Mouse (Mus musculus): ENCODE results near the gene Olfr187. TPM values are rescaled to one million over a fixed set of nuclear protein-coding genes. Genes with fewer than 3 reads are reported as not detected.

Olfr187 gene
- polyA plus RNA-seq (2012; rRNA removed): not detected in 2 replicates

DNA sequence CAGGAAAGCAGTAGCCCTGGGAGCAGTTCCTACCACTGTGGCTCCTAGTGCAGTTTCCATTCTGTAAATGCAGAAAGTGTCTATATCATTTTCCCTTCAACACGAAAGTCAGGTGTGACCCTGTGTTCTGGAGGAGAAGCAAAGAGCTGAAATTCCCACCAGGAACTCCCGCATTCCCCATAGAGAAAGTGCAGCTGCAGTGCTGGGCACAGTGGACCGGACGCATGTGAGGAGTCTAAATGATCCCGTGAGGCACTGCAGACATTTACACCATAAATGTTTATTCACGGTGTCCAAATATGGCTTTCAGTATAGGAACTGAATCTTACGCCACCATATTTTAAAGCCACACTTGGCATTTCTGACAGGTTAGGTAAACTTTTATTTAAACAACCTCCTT lies at the start of gene Olfr187:
TSS of gene Olfr187 (minus strand) at position 58 of the 400 bp plus-strand sequence.

DNA sequence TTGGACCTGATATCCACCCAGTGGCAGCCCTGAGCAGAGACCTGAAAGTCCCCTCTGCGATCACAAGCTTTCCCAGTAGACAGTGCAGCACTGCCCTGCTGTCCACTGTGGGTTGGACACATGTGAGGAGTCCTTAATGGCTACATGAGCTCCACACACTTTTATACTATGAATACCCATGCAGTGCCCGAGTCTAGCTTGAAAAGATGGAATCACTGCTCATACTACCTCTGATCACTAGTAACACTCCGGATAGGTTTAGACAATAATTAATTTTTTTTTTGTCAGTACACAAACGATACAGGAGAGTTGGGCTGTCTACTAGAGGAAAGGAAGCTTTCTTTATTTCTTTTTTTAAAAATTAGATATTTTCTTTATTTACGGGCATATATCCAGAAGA lies 38.3 kb upstream of the Olfr187 start, which contains the start of gene Olfr190:
TSS of gene Olfr190 (minus strand) at position 101 of the 400 bp plus-strand sequence.

DNA sequence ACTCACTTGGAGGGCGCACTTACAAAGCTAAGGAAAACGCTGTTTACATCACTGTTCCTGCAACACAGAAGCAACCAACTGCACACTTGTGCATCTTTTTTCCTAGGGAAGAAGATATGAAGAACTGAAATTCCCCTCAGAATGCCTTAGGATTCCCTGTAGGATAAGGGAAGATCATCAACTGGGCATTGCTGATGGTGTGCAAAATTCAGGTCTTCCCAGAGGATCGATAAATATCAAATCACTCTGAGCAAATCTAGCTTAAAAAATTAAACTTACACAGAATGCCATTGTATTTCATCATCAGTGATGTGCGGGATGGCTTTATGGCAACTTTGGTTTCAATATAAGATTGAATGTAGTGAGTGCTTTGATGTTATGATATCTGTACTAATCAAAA lies 9.4 kb downstream of the Olfr187 start, which contains the start of gene Olfr186:
TSS of gene Olfr186 (minus strand) at position 101 of the 400 bp plus-strand sequence.

DNA sequence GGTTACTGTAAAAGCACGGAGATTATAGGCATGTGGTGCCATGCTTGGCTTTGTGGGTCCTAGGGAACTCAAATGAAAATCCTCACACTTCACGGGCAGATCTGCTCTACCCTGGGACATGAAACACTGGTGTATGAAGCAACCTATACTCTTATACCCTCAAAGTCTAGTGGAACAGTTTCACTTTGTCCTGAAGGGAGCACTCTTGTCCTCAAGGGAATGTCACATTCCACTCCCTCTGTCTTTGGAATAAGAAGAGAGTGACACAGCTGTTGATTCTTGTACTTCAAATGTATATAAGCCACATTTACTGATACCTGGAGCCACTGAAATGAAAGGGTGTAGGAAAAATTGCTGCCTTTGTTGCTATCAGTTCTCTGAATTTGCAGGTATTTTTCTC lies 44.5 kb downstream of the Olfr187 start, which contains the start of gene Olfr183:
TSS of gene Olfr183 (plus strand) at position 301 of the 400 bp plus-strand sequence.

Other genes with a start within 250 kb of the Olfr187 start
- not detected in 2 replicates for gene Olfr173, start 239.5 kb downstream of the Olfr187 start, polyA plus RNA-seq (2012; rRNA removed)
- gene Olfr175-ps1, start 213.0 kb downstream of the Olfr187 start, polyA plus RNA-seq (2012; rRNA removed): not detected in 2 replicates
- gene Olfr177, start 165.0 kb downstream of the Olfr187 start, polyA plus RNA-seq (2012; rRNA removed): not detected in 2 replicates
- not detected in 2 replicates for gene Olfr178, start 147.7 kb downstream of the Olfr187 start, polyA plus RNA-seq (2012; rRNA removed)
- not detected in 2 replicates for gene Olfr181, start 111.0 kb downstream of the Olfr187 start, polyA plus RNA-seq (2012; rRNA removed)
- gene Olfr180, start 110.4 kb downstream of the Olfr187 start, polyA plus RNA-seq (2012; rRNA removed): not detected in 2 replicates
- gene Olfr183, start 44.4 kb downstream of the Olfr187 start, polyA plus RNA-seq (2012; rRNA removed): not detected in 2 replicates
- not detected in 2 replicates for gene Olfr186, start 9.5 kb downstream of the Olfr187 start, polyA plus RNA-seq (2012; rRNA removed)
- gene Olfr190, start 38.2 kb upstream of the Olfr187 start, polyA plus RNA-seq (2012; rRNA removed): not detected in 2 replicates
- not detected in 2 replicates for gene Olfr191, start 50.1 kb upstream of the Olfr187 start, polyA plus RNA-seq (2012; rRNA removed)
- gene Olfr193, start 72.1 kb upstream of the Olfr187 start, polyA plus RNA-seq (2012; rRNA removed): not detected in 2 replicates
- not detected in 2 replicates for gene Olfr194, start 81.3 kb upstream of the Olfr187 start, polyA plus RNA-seq (2012; rRNA removed)
- gene Olfr195, start 107.3 kb upstream of the Olfr187 start, polyA plus RNA-seq (2012; rRNA removed): not detected in 2 replicates
- not detected in 2 replicates for gene Olfr196, start 130.7 kb upstream of the Olfr187 start, polyA plus RNA-seq (2012; rRNA removed)
- not detected in 2 replicates for gene Olfr198, start 163.8 kb upstream of the Olfr187 start, polyA plus RNA-seq (2012; rRNA removed)
- gene Olfr199, start 180.0 kb upstream of the Olfr187 start, polyA plus RNA-seq (2012; rRNA removed): not detected in 2 replicates
- gene Olfr201, start 232.9 kb upstream of the Olfr187 start, polyA plus RNA-seq (2012; rRNA removed): not detected in 2 replicates
- not detected in 2 replicates for gene Olfr202, start 247.0 kb upstream of the Olfr187 start, polyA plus RNA-seq (2012; rRNA removed)